Mouse (Mus musculus): ENCODE measurements at regions not wholly inside any gene's neighbourhood (a gene's known extent, or its start where the extent isn't known, plus 50 kb on each side); places are given as distances from the start of the nearest gene placed in this dataset.

GRCm38 (mm10) chr2:131418130-131418529 is 65.4 kb upstream of the Rnf24 start:
- Histone ChIP-seq H3K27ac (ENCODE audit: low read depth) (no peak overlapping the region), H3K4me1 (ENCODE audit: insufficient read depth) (peaks cover 3% of the 10 kb centered on the region; the same call in 1 of the 2 replicates), H3K4me2 (ENCODE audit: low read depth, low read length) (no peak overlapping the region), H3K9ac (replicated peaks) (no peak overlapping the region), H3K9me3 (ENCODE audit: low read length) (no peaks in the 10 kb centered on the region), H3K27me3 (ENCODE audit: insufficient read depth, low read length) (no peaks in the 10 kb centered on the region), H3K4me3 (ENCODE audit: low read depth, low read length) (no peak overlapping the region), H3K36me3 (replicated peaks; ENCODE audit: insufficient read depth, low read length) (no peaks in the 10 kb centered on the region)
- ATAC-seq, result no peak
- WGBS (ENCODE audit: insufficient replicate concordance), result 70% methylated on average over 7 of the region's 7 CpGs
- no peak for DNase-seq
- no peak for TF ChIP-seq EP300 (IDR thresholded peaks at IDR 0.05; ENCODE audit: low read depth)
- TF ChIP-seq CTCF (IDR thresholded peaks at IDR 0.05; ENCODE audit: low read depth), result no peak

- Histone ChIP-seq H3K9me3 (ENCODE audit: low read length) (no peaks in the 10 kb centered on the region), H3K36me3 (replicated peaks; ENCODE audit: insufficient read depth, low read length) (no peaks in the 10 kb centered on the region), H3K9ac (replicated peaks) (no peak overlapping the region), H3K27me3 (ENCODE audit: insufficient read depth, low read length) (no peaks in the 10 kb centered on the region), H3K4me1 (ENCODE audit: insufficient read depth) (no peaks in the 10 kb centered on the region), H3K4me2 (ENCODE audit: low read depth, low read length) (no peak overlapping the region), H3K4me3 (ENCODE audit: low read depth, low read length) (no peak overlapping the region), H3K27ac (ENCODE audit: low read depth) (no peak overlapping the region)
- DNase-seq, result no peak
- no peak for TF ChIP-seq CTCF (IDR thresholded peaks at IDR 0.05; ENCODE audit: low read depth)
- TF ChIP-seq EP300 (IDR thresholded peaks at IDR 0.05; ENCODE audit: low read depth), result no peak
- ATAC-seq, result no peak
- 81% methylated on average over 2 of the region's 2 CpGs for WGBS (ENCODE audit: insufficient replicate concordance)
Observed at GRCm38 (mm10) chr2:131417472-131417871, 64.8 kb upstream of the Rnf24 start.

GRCm38 (mm10) chr2:131416482-131416881 is 63.8 kb upstream of the Rnf24 start:
- no peak overlapping the region for H3K4me2 ChIP-seq (ENCODE audit: low read depth, low read length)
- no peak overlapping the region for H3K4me3 ChIP-seq (ENCODE audit: low read depth, low read length)
- no peaks in the 10 kb centered on the region for H3K9me3 ChIP-seq (ENCODE audit: low read length)
- ATAC-seq (peak; percentile 72), DNase-seq (peak; percentile 64)
- H3K27me3 ChIP-seq (ENCODE audit: insufficient read depth, low read length), result no peaks in the 10 kb centered on the region
- H3K27ac ChIP-seq (ENCODE audit: low read depth), result no peak overlapping the region
- H3K9ac ChIP-seq (replicated peaks), result no peak overlapping the region
- TF ChIP-seq EP300 (IDR thresholded peaks at IDR 0.05; ENCODE audit: low read depth) (no peak), CTCF (IDR thresholded peaks at IDR 0.05; ENCODE audit: low read depth) (peak; percentile 86)
- 26% methylated on average over 6 of the region's 6 CpGs for WGBS (ENCODE audit: insufficient replicate concordance)
- no peaks in the 10 kb centered on the region for H3K36me3 ChIP-seq (replicated peaks; ENCODE audit: insufficient read depth, low read length)
- peaks cover under 1% of the 10 kb centered on the region; the same call in 1 of the 2 replicates for H3K4me1 ChIP-seq (ENCODE audit: insufficient read depth)

- Histone ChIP-seq H3K9me3 (ENCODE audit: low read length) (no peaks in the 10 kb centered on the region), H3K36me3 (replicated peaks; ENCODE audit: insufficient read depth, low read length) (no peaks in the 10 kb centered on the region), H3K27me3 (ENCODE audit: insufficient read depth, low read length) (no peaks in the 10 kb centered on the region), H3K27ac (ENCODE audit: low read depth) (no peak overlapping the region), H3K4me3 (ENCODE audit: low read depth, low read length) (no peak overlapping the region), H3K4me1 (ENCODE audit: insufficient read depth) (peaks cover 6% of the 10 kb centered on the region; the same call in 1 of the 2 replicates), H3K9ac (replicated peaks) (no peak overlapping the region), H3K4me2 (ENCODE audit: low read depth, low read length) (no peak overlapping the region)
- peak; percentile 63 for ATAC-seq
- TF ChIP-seq CTCF (IDR thresholded peaks at IDR 0.05; ENCODE audit: low read depth), result no peak
- TF ChIP-seq EP300 (IDR thresholded peaks at IDR 0.05; ENCODE audit: low read depth), result no peak
- 49% methylated on average over 5 of the region's 5 CpGs for WGBS (ENCODE audit: insufficient replicate concordance)
- DNase-seq, result no peak
Observed at GRCm38 (mm10) chr2:131410906-131411520, 58.3 kb upstream of the Rnf24 start.

GRCm38 (mm10) chr2:131407337-131407736 is 54.6 kb upstream of the Rnf24 start:
- Histone ChIP-seq H3K4me1 (ENCODE audit: insufficient read depth) (peaks cover 6% of the 10 kb centered on the region; the same call in 1 of the 2 replicates), H3K9ac (replicated peaks) (no peak overlapping the region), H3K4me2 (ENCODE audit: low read depth, low read length) (no peak overlapping the region), H3K36me3 (replicated peaks; ENCODE audit: insufficient read depth, low read length) (no peaks in the 10 kb centered on the region), H3K27me3 (ENCODE audit: insufficient read depth, low read length) (no peaks in the 10 kb centered on the region), H3K27ac (ENCODE audit: low read depth) (no peak overlapping the region), H3K4me3 (ENCODE audit: low read depth, low read length) (no peak overlapping the region), H3K9me3 (ENCODE audit: low read length) (no peaks in the 10 kb centered on the region)
- WGBS (ENCODE audit: insufficient replicate concordance), result 78% methylated on average over 5 of the region's 5 CpGs
- TF ChIP-seq CTCF (IDR thresholded peaks at IDR 0.05; ENCODE audit: low read depth) (no peak), EP300 (IDR thresholded peaks at IDR 0.05; ENCODE audit: low read depth) (no peak)
- DNase-seq (peak; percentile 31), ATAC-seq (no peak)

GRCm38 (mm10) chr2:131404218-131404555 is 51.5 kb upstream of the Rnf24 start:
- Histone ChIP-seq H3K9me3 (ENCODE audit: low read length) (no peaks in the 10 kb centered on the region), H3K9ac (replicated peaks) (no peak overlapping the region), H3K27ac (ENCODE audit: low read depth) (no peak overlapping the region), H3K4me2 (ENCODE audit: low read depth, low read length) (no peak overlapping the region), H3K36me3 (replicated peaks; ENCODE audit: insufficient read depth, low read length) (no peaks in the 10 kb centered on the region), H3K27me3 (ENCODE audit: insufficient read depth, low read length) (no peaks in the 10 kb centered on the region), H3K4me1 (ENCODE audit: insufficient read depth) (no peaks in the 10 kb centered on the region), H3K4me3 (ENCODE audit: low read depth, low read length) (no peak overlapping the region)
- DNase-seq (no peak), ATAC-seq (no peak)
- TF ChIP-seq CTCF (IDR thresholded peaks at IDR 0.05; ENCODE audit: low read depth), result no peak
- no peak for TF ChIP-seq EP300 (IDR thresholded peaks at IDR 0.05; ENCODE audit: low read depth)
- 54% methylated on average over 1 of the region's 1 CpGs for WGBS (ENCODE audit: insufficient replicate concordance)

Measured in liver, postnatal 0 days (tissue).